Mouse (Mus musculus): ENCODE data around the gene Vtn.
A peak's percentile ranks its signal among the peaks of the same experiment; 100 is the strongest.

The Vtn gene

GRCm38 (mm10) chr11:78497544-78498522, 1.1 kb upstream of the Vtn start, which contains the start of gene Sarm1:
Gene Sarm1 (minus strand): TSS chr11:78497754.
- DNase-seq (ENCODE audit: low spot score in 2 of 2), result peak; percentile 91 to 96

- DNase-seq (ENCODE audit: low spot score in 2 of 2), result no peak
Observed at GRCm38 (mm10) chr11:78499543-78499942, 652 bp downstream of the Vtn start.

GRCm38 (mm10) chr11:78500623-78501202, 1.8 kb downstream of the Vtn start:
- no peak for DNase-seq (ENCODE audit: low spot score in 2 of 2)

GRCm38 (mm10) chr11:78501529-78501928, 2.6 kb downstream of the Vtn start:
- DNase-seq (ENCODE audit: low spot score in 2 of 2), result no peak

- peak in 1 of 2 experiments; percentile 29 for DNase-seq (ENCODE audit: low spot score in 2 of 2)
Observed at GRCm38 (mm10) chr11:78502909-78503650, 4.2 kb downstream of the Vtn start, which contains the start of gene Sebox. Gene Sebox (plus strand): TSS chr11:78503447.

GRCm38 (mm10) chr11:78505430-78505829, 6.5 kb downstream of the Vtn start:
- no peak for DNase-seq (ENCODE audit: low spot score in 2 of 2)

- DNase-seq (ENCODE audit: low spot score in 2 of 2), result no peak
Observed at GRCm38 (mm10) chr11:78509148-78509547, 10.3 kb downstream of the Vtn start.

GRCm38 (mm10) chr11:78512025-78512957, 13.4 kb downstream of the Vtn start, which contains the start of the genes Tmem199 and Poldip2:
Gene Tmem199 (minus strand): TSS chr11:78512172.
Gene Poldip2 (plus strand): TSS chr11:78512193.
- DNase-seq (ENCODE audit: low spot score in 2 of 2), result peak; percentile 73 to 84

- no peak for DNase-seq (ENCODE audit: low spot score in 2 of 2)
Observed at GRCm38 (mm10) chr11:78513106-78513790, 14.4 kb downstream of the Vtn start.

GRCm38 (mm10) chr11:78515549-78516325, 16.8 kb downstream of the Vtn start:
- no peak for DNase-seq (ENCODE audit: low spot score in 2 of 2)

- no peak for DNase-seq (ENCODE audit: low spot score in 2 of 2)
Observed at GRCm38 (mm10) chr11:78518931-78519330, 20.0 kb downstream of the Vtn start.

GRCm38 (mm10) chr11:78521880-78522279, 23.0 kb downstream of the Vtn start:
- DNase-seq (ENCODE audit: low spot score in 2 of 2), result no peak

- DNase-seq (ENCODE audit: low spot score in 2 of 2), result no peak
Observed at GRCm38 (mm10) chr11:78522481-78522997, 23.6 kb downstream of the Vtn start.

- DNase-seq (ENCODE audit: low spot score in 2 of 2), result no peak
Observed at GRCm38 (mm10) chr11:78523241-78523955, 24.5 kb downstream of the Vtn start.

- no peak for DNase-seq (ENCODE audit: low spot score in 2 of 2)
Observed at GRCm38 (mm10) chr11:78524838-78525237, 25.9 kb downstream of the Vtn start.

GRCm38 (mm10) chr11:78528714-78529113, 29.8 kb downstream of the Vtn start:
- no peak for DNase-seq (ENCODE audit: low spot score in 2 of 2)

GRCm38 (mm10) chr11:78530001-78530400, 31.1 kb downstream of the Vtn start:
- no peak for DNase-seq (ENCODE audit: low spot score in 2 of 2)

GRCm38 (mm10) chr11:78531046-78531445, 32.2 kb downstream of the Vtn start:
- no peak for DNase-seq (ENCODE audit: low spot score in 2 of 2)
